Mouse (Mus musculus) heart, embryonic 12.5 days (tissue): ENCODE measurements around the gene Cfap20. TPM values are rescaled to one million over a fixed set of nuclear protein-coding genes. Genes with fewer than 3 reads are reported as not detected.

Experiments
- ATAC-seq: fragments of 200-750 bp; cut with Nextera tagmentation; 2 replicates; pipeline ENCODE4 v1.8.0; 2017; ENCODE audit warnings: moderate TSS enrichment, moderate library complexity; ENCODE audit not compliant: insufficient number of reproducible peaks, low FRiP score
- H3K27ac ChIP-seq: fragments of 300-500 bp; sonication (generic); 2 replicates; pipeline ENCODE4 v1.5.1; 2016; ENCODE audit warnings: mild to moderate bottlenecking, moderate library complexity; ENCODE audit not compliant: poor library complexity, severe bottlenecking
- H3K27me3 ChIP-seq: fragments of 300-500 bp; sonication (generic); replicated peaks from 2 replicates; pipeline ENCODE4 v1.6.1; 2016; ENCODE audit warnings: mild to moderate bottlenecking, moderate library complexity
- H3K36me3 ChIP-seq: fragments of 300-500 bp; sonication (generic); 2 replicates; pipeline ENCODE4 v1.6.1; 2016; ENCODE audit warnings: mild to moderate bottlenecking, moderate library complexity
- H3K4me1 ChIP-seq: fragments of 300-500 bp; sonication (generic); replicated peaks from 2 replicates; pipeline ENCODE4 v1.6.1; 2016; ENCODE audit warnings: mild to moderate bottlenecking
- H3K4me2 ChIP-seq: fragments of 300-500 bp; sonication (generic); 2 replicates; pipeline ENCODE4 v1.6.1; 2016; ENCODE audit warnings: mild to moderate bottlenecking, moderate library complexity
- H3K4me3 ChIP-seq: fragments of 300-500 bp; sonication (generic); 2 replicates; pipeline ENCODE4 v1.5.1; 2016; ENCODE audit warnings: mild to moderate bottlenecking
- H3K9ac ChIP-seq: fragments of 300-500 bp; sonication (generic); 2 replicates; pipeline ENCODE4 v1.6.1; 2016; ENCODE audit warnings: mild to moderate bottlenecking, moderate library complexity
- H3K9me3 ChIP-seq: fragments of 300-500 bp; sonication (generic); replicated peaks from 2 replicates; pipeline ENCODE4 v1.6.1; 2016; ENCODE audit warnings: mild to moderate bottlenecking, moderate library complexity
- WGBS: fragments of 180-500 bp; shearing (Covaris S2); methylation state at CpG from one replicate; pipeline ENCODE4 v1.1.7; 2016; 5-methylcytosine and 5-hydroxymethylcytosine counted together
- polyA plus RNA-seq: library from polyadenylated mRNA; unstranded; fragments of >200 nt; fragmentation: Nextera tagmentation; extraction: Ambion mirVana; gene quantifications from 2 replicates; pipeline ENCODE4 v1.2.1, GENCODE M21; 2016

The Cfap20 gene
- 151 and 153 TPM in 2 replicates for polyA plus RNA-seq

- Histone ChIP-seq H3K4me3 (peak within 1 kb of the TSS; percentile 85), H3K4me1 (peaks cover 40% of the 10 kb centered on the region), H3K36me3 (no peaks in the 10 kb centered on the region), H3K27ac (peak within 1 kb of the TSS; percentile 88), H3K27me3 (no peaks in the 10 kb centered on the region), H3K9ac (peak within 1 kb of the TSS; percentile 89), H3K4me2 (peak within 1 kb of the TSS; percentile 89), H3K9me3 (no peaks in the 10 kb centered on the region)
- ATAC-seq, result peak; percentile 96
- 1% methylated on average over 48 of the region's 51 CpGs for WGBS
Observed at GRCm38 (mm10) chr8:95434686-95435439, at the start of gene Cfap20. Gene Cfap20, minus strand, starts transcription at chr8:95434869.

GRCm38 (mm10) chr8:95470008-95470407 lies 35.3 kb upstream of the Cfap20 start:
- WGBS, result 99% methylated on average over 4 of the region's 4 CpGs
- ATAC-seq, result no peak
- no peaks in the 10 kb centered on the region for H3K4me1 ChIP-seq
- no peak overlapping the region for H3K27ac ChIP-seq
- no peaks in the 10 kb centered on the region for H3K9me3 ChIP-seq
- H3K9ac ChIP-seq, result no peak overlapping the region
- no peak overlapping the region for H3K4me2 ChIP-seq
- H3K4me3 ChIP-seq, result no peak overlapping the region
- H3K36me3 ChIP-seq, result peaks cover 69% of the 10 kb centered on the region
- H3K27me3 ChIP-seq, result no peaks in the 10 kb centered on the region

- ATAC-seq, result no peak
- H3K4me2 ChIP-seq, result no peak overlapping the region
- no peak overlapping the region for H3K27ac ChIP-seq
- H3K36me3 ChIP-seq, result peaks cover 71% of the 10 kb centered on the region
- no peak overlapping the region for H3K9ac ChIP-seq
- no peak overlapping the region for H3K4me3 ChIP-seq
- H3K27me3 ChIP-seq, result no peaks in the 10 kb centered on the region
- H3K9me3 ChIP-seq, result no peaks in the 10 kb centered on the region
- H3K4me1 ChIP-seq, result no peaks in the 10 kb centered on the region
- 89% methylated on average over 3 of the region's 3 CpGs for WGBS
Observed at GRCm38 (mm10) chr8:95468995-95469394, 34.3 kb upstream of the Cfap20 start.

- 77% methylated on average over 2 of the region's 2 CpGs for WGBS
- H3K36me3 ChIP-seq, result peaks cover 69% of the 10 kb centered on the region
- H3K9ac ChIP-seq, result no peak overlapping the region
- no peaks in the 10 kb centered on the region for H3K9me3 ChIP-seq
- no peak overlapping the region for H3K27ac ChIP-seq
- no peak for ATAC-seq
- H3K27me3 ChIP-seq, result no peaks in the 10 kb centered on the region
- H3K4me2 ChIP-seq, result no peak overlapping the region
- no peaks in the 10 kb centered on the region for H3K4me1 ChIP-seq
- no peak overlapping the region for H3K4me3 ChIP-seq
Observed at GRCm38 (mm10) chr8:95466543-95466942, 31.9 kb upstream of the Cfap20 start.

- Histone ChIP-seq H3K27ac (no peak overlapping the region), H3K27me3 (no peaks in the 10 kb centered on the region), H3K36me3 (peaks cover 88% of the 10 kb centered on the region), H3K9me3 (no peaks in the 10 kb centered on the region), H3K9ac (no peak overlapping the region), H3K4me1 (no peaks in the 10 kb centered on the region), H3K4me3 (no peak overlapping the region), H3K4me2 (no peak overlapping the region)
- WGBS, result 74% methylated on average over 8 of the region's 8 CpGs
- no peak for ATAC-seq
Observed at GRCm38 (mm10) chr8:95452518-95452917, 17.8 kb upstream of the Cfap20 start.

- peaks cover 75% of the 10 kb centered on the region for H3K36me3 ChIP-seq
- H3K9me3 ChIP-seq, result no peaks in the 10 kb centered on the region
- WGBS, result 90% methylated on average over 5 of the region's 5 CpGs
Observed at GRCm38 (mm10) chr8:95450271-95450670, 15.6 kb upstream of the Cfap20 start.

GRCm38 (mm10) chr8:95447661-95448060 lies 13.0 kb upstream of the Cfap20 start:
- Histone ChIP-seq H3K27me3 (no peaks in the 10 kb centered on the region), H3K27ac (no peak overlapping the region), H3K9me3 (no peaks in the 10 kb centered on the region), H3K4me2 (no peak overlapping the region), H3K36me3 (peaks cover 52% of the 10 kb centered on the region), H3K4me1 (no peaks in the 10 kb centered on the region), H3K9ac (no peak overlapping the region), H3K4me3 (no peak overlapping the region)
- no peak for ATAC-seq
- WGBS, result 86% methylated on average over 7 of the region's 7 CpGs

More at GRCm38 (mm10) chr8:95450271-95450670, 15.6 kb upstream of the Cfap20 start:
- Histone ChIP-seq H3K9ac (no peak overlapping the region), H3K4me3 (no peak overlapping the region), H3K27ac (no peak overlapping the region), H3K4me2 (no peak overlapping the region), H3K4me1 (no peaks in the 10 kb centered on the region), H3K27me3 (no peaks in the 10 kb centered on the region)
- no peak for ATAC-seq

GRCm38 (mm10) chr8:95445042-95445441 lies 10.4 kb upstream of the Cfap20 start:
- 83% methylated on average over 4 of the region's 4 CpGs for WGBS
- Histone ChIP-seq H3K4me2 (no peak overlapping the region), H3K27ac (no peak overlapping the region), H3K4me3 (no peak overlapping the region), H3K27me3 (no peaks in the 10 kb centered on the region), H3K4me1 (no peaks in the 10 kb centered on the region), H3K9ac (no peak overlapping the region), H3K36me3 (peaks cover 29% of the 10 kb centered on the region), H3K9me3 (no peaks in the 10 kb centered on the region)
- ATAC-seq, result no peak

GRCm38 (mm10) chr8:95441491-95442039 lies 6.9 kb upstream of the Cfap20 start:
- no peak for ATAC-seq
- Histone ChIP-seq H3K36me3 (no peaks in the 10 kb centered on the region), H3K4me3 (no peak overlapping the region), H3K9me3 (no peaks in the 10 kb centered on the region), H3K27me3 (no peaks in the 10 kb centered on the region), H3K9ac (no peak overlapping the region), H3K27ac (no peak overlapping the region), H3K4me1 (no peaks in the 10 kb centered on the region), H3K4me2 (no peak overlapping the region)
- 61% methylated on average over 5 of the region's 5 CpGs for WGBS

- H3K27ac ChIP-seq, result no peak overlapping the region
- H3K36me3 ChIP-seq, result no peaks in the 10 kb centered on the region
- no peaks in the 10 kb centered on the region for H3K9me3 ChIP-seq
- H3K27me3 ChIP-seq, result no peaks in the 10 kb centered on the region
- no peaks in the 10 kb centered on the region for H3K4me1 ChIP-seq
- ATAC-seq, result no peak
- H3K9ac ChIP-seq, result no peak overlapping the region
- no peak overlapping the region for H3K4me2 ChIP-seq
- no peak overlapping the region for H3K4me3 ChIP-seq
- WGBS, result 72% methylated on average over 5 of the region's 5 CpGs
Observed at GRCm38 (mm10) chr8:95440168-95440709, 5.6 kb upstream of the Cfap20 start.

- H3K9me3 ChIP-seq, result no peaks in the 10 kb centered on the region
- no peak overlapping the region for H3K4me2 ChIP-seq
- no peaks in the 10 kb centered on the region for H3K36me3 ChIP-seq
- WGBS, result 74% methylated on average over 2 of the region's 2 CpGs
- no peak overlapping the region for H3K4me3 ChIP-seq
- H3K4me1 ChIP-seq, result no peaks in the 10 kb centered on the region
- H3K27ac ChIP-seq, result no peak overlapping the region
- no peak for ATAC-seq
- no peaks in the 10 kb centered on the region for H3K27me3 ChIP-seq
- no peak overlapping the region for H3K9ac ChIP-seq
Observed at GRCm38 (mm10) chr8:95439421-95439820, 4.8 kb upstream of the Cfap20 start.
